Mouse (Mus musculus) yolk sac, embryonic 10.5 days (tissue): ENCODE measurements at regions not wholly inside any gene's neighbourhood (a gene's known extent, or its start where the extent isn't known, plus 50 kb on each side); places are given as distances from the start of the nearest gene placed in this dataset.
A peak's percentile ranks its signal among the peaks of the same experiment; 100 is the strongest.
"Not testable (repeated sequence)": the region's sequence is repeated elsewhere in the genome, so short reads cannot be mapped to it uniquely, and the experiment has no call there.

Experiments
- DNase-seq: peaks from one replicate; pipeline ENCODE4 v3.0.0-alpha.2; 2017; ENCODE audit warnings: low spot score

DNA sequence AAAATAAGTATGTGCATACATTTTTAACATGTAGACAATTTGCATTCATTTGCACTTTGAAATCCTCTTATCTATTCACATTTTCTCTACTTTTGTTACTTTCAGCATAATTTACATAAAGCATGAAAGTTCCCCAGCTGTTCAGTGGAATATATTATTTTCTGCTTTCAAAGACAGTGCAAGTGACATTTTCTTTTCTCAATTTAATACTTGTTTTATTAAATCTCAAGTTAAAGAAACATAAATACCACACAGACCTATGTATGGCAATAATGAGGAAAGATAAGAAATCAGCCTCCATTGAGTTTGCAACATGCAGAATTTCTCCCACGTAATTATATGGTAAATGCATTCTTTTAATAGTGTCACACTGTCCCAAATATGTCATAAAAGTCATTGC lies 1168.1 kb upstream of the Gje1 start:
- no peak for DNase-seq

DNA sequence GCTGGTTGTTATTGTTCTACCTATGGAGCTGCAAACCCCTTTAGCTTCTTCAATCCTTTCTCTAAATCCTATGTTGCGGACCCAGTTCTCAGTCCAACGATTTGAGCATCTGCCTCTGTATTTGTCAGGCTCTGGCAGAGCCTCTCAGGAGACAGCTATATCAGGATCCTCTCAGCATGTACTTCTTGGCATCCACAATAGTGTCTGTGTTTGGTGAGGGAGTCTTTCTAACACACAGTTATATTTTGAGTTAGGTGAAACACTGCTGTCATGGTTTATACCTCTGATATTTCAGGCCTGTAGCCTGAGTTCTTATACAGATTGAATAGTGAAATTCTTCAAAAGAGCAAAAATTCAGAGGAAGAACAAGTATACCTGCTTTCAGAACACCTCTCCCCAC lies 1150.0 kb upstream of the Gje1 start:
- no peak for DNase-seq

DNA sequence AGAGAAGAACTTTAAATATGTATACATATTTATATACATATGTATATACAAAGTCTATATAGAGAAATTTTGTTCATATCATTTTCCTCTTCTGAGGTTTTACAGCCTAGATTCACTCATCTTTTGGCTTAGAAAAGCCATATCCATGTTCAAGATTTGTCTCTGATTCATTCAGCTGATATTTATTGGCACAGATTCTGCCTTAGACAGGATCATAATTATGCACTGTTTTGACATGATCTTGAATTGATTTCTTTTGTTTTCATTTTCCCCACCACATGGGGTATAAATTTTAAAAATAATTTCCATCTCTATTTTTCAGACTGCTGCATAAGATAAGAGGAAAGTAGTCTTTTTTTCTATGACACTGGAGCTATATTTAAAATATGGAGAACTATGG lies 1148.9 kb upstream of the Gje1 start:
- DNase-seq: no peak

DNA sequence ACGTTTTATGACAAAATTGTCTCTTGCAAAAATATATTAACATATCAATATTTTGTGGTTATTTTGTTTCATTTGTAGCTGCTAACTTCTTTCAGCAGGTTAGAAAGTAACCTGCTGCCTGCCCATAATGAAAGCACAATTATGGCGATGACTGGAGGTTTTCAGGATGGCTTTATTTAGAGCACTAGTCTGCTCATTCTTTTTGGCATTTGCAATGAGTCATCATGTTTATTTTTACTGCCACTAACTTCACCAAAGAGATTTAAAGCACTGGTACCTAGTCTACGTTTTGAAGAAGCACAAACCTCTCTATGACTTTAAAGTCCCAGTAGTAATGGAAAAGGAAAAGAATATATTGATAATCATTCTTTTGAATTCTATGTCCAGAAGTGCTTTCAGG lies 1123.4 kb upstream of the Gje1 start:
- no peak for DNase-seq

DNA sequence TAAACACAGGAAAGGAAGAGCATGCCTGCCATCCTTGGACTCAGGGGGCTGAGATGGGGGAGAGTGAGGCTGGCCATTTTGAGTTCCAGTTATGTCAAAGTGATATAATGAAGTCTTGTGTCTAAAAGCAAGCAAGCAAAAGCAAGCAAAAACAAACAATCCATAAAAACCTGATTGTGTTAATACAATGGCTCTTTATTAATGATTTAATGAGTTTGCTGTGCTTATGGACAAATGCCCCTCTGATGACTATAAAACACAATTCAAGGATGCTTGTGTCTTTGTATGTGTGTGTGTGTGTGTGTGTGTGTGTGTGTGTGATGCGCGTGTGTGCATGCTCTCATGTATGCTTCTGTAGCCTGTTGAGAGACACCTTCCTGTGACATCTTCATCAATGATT lies 1114.3 kb upstream of the Gje1 start:
- DNase-seq: no peak

DNA sequence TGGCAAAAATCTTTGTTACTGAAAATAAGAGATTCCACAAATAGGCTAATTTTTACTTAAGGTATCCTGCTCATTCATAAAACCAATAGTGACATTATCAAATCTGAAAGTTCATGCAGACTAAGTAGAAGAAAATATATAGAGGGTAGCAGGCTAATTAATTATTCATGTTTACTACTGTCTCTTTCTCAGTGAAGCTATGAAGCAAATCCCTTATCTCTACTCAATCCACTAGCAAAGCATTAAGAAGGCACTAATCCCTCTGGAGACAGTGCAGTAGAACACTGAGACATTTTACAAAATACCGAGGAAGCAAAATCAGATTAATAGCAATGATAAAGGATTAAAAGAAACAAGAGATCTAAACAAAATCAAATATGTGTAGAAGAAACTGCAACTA lies 1107.4 kb upstream of the Gje1 start:
- no peak for DNase-seq

DNA sequence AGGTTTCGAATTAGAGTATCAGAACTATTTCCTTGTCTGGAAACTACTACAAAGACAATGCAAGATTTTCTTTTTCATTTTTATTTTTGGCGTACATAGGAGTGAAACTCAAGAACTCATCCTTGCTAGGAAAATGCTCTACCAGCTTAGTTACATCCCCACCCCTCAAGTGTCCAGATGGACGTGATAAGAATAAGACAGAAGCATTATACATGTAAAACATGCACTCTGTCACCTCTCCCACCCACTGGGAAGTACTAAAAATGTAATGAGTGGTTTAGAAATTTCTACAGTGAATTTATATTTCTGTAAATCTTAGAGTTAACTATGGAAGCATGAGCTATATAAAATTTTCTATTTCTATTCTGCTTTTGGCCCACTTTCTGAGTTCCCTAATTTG lies 1089.3 kb upstream of the Gje1 start:
- DNase-seq: no peak

DNA sequence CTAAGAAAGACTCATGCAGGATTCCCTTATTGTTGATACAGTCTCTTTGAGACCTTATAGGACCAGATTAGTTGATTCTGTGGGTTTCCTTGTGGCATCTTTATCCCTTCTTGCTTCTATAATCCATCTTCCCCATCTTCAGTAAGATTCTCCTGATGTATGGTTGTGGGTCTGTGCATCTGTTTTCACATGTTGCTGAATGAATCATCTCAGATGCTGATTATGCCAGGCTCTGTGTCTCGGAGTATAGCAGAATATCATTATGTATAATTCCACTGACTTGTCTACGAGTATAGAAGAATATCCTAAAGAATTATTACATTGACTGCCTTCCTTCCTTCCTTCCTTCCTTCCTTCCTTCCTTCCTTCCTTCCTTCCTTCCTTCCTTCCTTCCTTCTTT lies 1087.8 kb upstream of the Gje1 start:
- DNase-seq: no peak

DNA sequence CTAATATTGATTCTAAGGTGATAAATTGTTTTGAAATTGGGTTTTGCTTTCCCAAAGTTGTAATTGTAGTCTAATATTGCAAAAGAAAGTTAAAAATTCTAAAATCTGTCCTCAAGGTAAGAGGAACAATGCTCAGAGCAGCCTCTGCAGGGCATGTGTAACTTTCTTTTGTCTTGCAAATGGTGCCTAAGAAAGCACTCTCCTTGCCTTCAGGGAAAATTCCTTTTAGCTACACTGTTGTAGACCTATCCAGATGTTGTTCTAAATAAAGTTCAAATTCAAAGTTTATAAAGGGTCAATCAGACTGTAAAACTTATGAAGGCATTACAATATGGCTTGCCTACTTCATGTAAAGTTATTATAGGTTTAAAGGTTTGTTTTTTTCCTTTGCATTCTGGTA lies 1075.2 kb upstream of the Gje1 start:
- DNase-seq: not testable (repeated sequence)

DNA sequence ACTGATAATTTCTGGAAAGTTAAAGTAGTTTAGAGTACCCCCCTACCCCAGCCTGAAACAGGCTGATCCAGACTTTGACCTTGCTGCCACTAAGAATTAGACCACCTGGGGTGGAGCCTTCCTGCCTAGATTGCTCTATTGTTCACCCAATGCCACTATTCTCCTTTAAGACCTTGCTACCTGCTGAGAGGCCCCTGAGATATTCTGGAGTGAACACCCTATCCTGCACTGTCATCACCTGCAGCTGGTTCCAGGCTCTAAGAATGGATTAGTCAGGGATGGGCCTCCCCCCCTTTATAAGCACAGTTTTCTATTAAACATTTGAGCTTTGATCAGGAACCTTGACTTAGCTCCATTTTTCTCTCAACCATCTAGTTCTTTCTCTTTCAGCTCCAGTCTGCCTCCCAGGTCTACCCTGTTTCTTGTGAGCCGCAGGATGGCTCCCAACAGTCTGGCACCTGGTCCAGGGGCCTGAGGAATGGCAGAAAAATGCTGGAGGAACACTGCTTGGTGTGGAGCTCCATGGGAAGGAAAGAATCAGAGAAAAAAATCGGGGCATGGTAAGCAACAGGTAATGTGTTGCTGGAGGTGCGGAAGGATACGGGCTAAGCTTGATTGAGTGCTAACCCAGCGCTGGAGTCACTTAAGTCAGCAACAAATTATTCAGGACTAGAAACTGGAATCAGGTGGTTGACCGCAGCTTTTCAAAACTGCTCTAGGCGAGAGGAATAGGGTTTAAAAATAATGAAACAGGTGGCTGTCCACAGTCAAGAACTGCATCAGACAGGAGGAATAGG lies 1073.7 kb upstream of the Gje1 start:
- DNase-seq: no peak

DNA sequence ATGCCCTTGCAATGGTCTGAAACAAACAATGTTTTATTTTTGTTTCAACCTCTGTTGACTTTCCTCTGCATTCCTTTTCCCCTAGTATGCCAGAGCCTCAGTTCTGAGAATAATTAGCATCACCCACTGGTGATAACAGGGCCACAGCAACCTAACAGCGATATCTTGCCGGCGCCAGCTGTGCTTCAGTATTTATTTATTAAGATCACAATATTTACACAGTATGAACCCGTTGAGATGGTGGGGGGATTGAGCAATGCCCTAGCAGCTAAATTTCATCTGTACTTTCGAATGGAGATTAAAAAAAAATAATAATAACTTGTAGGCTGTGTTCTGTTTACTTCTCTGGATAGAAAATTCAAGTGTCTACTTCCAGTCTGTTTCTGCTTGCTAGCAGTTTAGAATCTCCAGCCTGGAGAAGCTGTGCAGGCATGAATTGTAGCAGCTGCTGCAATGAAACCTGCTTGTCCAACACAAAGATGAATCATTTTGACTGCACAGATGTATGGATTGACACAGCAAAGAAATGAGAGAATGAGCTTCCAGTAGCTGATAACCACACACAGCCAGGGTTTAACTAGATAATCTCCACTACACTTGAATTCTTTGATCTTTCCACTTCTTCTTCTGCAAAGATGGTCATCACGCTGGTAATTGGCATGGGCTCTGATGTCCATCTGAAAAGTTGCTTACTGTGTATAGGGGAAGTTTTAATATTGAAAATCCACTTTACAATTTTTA lies 1042.1 kb upstream of the Gje1 start:
- peak; percentile 38 for DNase-seq

DNA sequence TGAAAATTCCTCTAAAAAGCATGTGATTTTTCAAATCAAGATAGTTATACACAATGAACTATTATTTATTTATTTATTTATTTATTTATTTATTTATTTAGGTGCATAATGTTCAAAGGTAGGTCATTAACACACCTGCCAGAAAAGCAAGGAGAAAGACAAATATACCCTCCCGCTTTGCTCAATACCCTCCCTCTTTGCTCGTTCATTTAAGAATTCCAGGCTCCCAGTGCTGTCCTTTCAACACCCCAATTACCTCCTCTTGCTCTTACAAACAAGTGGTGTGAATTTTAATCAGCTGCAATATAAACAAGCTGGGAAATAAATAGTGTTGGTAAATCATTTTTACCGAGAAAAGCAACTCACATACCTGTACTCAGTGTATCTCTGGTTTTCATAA lies 1041.6 kb upstream of the Gje1 start:
- no peak for DNase-seq

DNA sequence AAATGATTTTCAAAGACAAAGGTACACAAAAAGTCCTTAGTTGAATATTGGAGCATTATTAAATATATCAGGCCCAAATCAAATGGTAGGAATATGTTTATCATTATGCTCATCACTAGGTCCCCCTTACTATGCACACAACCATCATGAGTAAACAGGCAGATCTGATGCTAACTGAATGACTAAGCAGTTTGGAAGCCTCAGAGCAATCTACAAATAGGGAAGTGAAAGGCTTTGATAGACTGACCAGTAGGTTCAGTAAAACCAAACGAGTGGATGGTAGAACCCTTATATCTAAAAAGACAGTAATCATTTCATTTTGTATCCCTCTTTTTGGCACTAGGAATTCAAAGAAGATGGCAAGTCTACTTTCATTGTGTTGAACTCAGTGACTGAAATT lies 1039.5 kb upstream of the Gje1 start:
- DNase-seq: no peak

DNA sequence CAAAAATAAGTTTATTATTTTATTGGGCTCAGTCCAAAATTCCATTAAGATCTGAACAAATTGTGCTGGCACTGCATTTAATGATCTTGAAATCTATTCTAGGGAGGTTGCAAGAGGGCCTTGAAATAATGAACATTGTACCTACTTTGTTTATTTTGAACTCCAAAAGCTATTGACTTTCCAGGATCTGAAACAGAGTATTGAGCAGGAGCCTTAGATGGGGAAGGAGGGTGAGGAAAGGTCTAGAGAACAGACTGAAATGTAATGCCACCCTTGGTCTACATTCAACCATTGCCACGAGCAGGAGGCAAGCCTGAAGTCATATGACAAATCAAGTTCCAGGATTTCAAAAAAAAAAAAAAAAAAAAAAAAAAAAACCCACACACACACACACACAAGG lies 1028.9 kb upstream of the Gje1 start:
- no peak for DNase-seq

DNA sequence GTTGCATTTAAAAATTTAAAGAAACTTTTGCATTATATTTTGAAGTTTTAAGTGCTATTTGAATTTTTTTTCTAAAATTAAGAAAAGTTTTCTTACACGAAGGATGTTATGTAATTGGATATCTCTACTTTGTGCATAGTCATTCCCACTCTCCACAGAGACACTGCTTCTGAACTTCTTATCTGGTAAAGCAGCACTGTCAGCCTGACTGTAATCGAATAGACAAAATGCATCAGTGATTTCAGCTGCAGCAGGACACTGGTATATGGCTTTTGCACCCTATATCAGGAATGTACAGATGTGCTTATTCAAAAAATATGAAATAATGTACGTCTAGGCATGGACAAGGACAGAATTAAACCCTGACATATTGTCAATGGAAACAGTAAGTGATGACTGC lies 1020.6 kb upstream of the Gje1 start:
- no peak for DNase-seq

DNA sequence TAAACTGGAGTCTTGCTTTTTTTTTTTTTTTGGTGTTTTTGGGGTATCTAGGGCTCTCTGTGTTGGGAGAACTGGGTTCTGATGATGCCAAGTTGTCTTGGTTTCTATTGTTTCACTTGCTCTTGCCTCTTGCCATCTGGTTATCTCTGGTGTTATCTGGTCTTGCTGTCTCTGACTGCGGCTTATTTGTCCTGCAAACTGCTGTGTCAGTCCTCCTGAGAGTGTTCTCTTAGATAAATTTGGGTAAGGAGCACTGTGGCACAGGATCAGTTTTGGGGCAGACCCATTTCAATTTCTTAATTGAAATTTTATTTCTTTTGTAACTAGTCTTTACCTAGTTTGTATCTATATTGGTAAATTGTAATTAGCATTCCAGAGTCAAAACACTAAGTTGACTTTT lies 1013.3 kb upstream of the Gje1 start:
- no peak for DNase-seq

DNA sequence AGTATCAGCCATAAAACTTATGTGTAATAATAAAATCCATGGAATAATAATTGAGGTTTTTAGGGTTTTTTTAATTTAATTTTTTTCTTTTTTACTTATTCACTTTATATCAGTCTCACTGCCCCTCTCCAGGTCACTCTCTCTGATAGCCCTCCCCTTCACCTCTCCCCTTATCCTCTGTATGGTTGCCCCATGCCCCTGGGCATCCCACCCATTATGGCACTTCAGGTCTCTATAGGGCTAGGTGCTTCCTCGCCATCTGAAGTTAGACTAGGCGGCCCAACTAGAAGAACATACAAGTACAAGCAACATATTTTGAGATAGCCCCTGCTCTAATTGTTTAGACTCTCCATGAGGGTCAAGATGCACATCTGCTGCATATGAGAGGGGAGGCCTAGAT lies 979.9 kb upstream of the Gje1 start:
- no peak for DNase-seq

DNA sequence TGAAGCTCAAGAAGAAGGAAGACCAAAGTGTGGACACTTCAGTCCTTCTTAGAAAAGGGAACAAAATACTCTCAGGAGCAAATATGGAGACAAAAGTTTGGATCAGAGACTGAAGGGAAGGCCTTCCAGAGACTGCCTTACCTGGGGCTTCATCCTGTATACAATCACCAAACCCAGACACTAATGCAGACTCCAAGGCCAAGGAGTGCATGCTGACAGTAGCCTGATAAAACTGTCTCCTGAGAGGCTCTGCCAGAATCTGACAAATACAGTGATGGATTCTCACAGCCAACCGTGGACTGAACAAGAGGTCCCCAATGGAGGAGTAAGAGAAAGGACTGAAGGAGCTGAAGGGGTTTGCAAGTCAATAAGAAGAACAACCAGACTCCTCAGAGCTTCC lies 979.0 kb upstream of the Gje1 start:
- DNase-seq: no peak

DNA sequence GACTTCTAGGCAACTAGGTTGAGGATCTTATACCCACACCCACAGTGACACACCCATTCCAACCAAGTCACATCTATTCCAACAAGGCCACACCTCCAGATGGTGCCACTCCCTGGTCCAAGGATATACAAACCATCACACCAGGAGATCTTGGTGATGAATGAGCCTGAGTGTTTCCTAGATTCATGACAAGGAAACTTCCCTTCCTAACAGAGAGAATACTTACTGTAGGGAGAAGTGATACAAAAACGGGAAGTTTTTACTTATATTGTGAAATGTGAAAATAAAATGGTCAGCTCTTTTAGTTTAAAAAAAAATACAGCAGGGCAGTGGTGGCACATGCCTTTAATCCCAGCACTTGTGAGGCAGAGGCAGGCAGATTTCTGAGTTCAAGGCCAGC lies 953.6 kb upstream of the Gje1 start:
- not testable (repeated sequence) for DNase-seq
